Comparison of ENCODE assay signal across 8 mouse cellular contexts in genomic region chr12:71017242-71017571, GRCm38 (mm10). TPM values are rescaled to one million over a fixed set of nuclear protein-coding genes. Genes with fewer than 3 reads are reported as not detected.
DNase-seq lines count a peak whose midpoint lies in the region; ATAC-seq and TF ChIP-seq lines count a peak whose summit lies in the region.

No protein-coding gene starts in this region.

- WGBS in intestine, embryonic 15.5 days, result 8% methylated on average over 5 of the region's 5 CpGs
- 22% methylated on average over 5 of the region's 5 CpGs for WGBS in neural tube, embryonic 13.5 days

- peak overlapping the region; percentile 98 for H3K4me3 ChIP-seq in layer of hippocampus, adult 2 months
- H3K4me3 ChIP-seq in cortical plate, adult 2 months (ENCODE audit: insufficient read depth, low read length), result peak overlapping the region; percentile 51
- H3K4me3 ChIP-seq in intestine, embryonic 15.5 days (replicated peaks), result peak overlapping the region; percentile 88
- H3K4me3 ChIP-seq in neural tube, embryonic 13.5 days, result peak overlapping the region; percentile 98

- H3K4me1 ChIP-seq in cortical plate, adult 2 months (ENCODE audit: control insufficient read depth, insufficient read depth, low read length), result peaks cover 2% of the 10 kb centered on the region; the same call in 1 of the 2 replicates
- peaks cover 7% of the 10 kb centered on the region for H3K4me1 ChIP-seq in intestine, embryonic 15.5 days (replicated peaks)
- peaks cover 29% of the 10 kb centered on the region for H3K4me1 ChIP-seq in neural tube, embryonic 13.5 days (replicated peaks)

- H3K9me3 ChIP-seq in intestine, embryonic 15.5 days, result no peaks in the 10 kb centered on the region
- no peaks in the 10 kb centered on the region for H3K9me3 ChIP-seq in neural tube, embryonic 13.5 days

- no peak for DNase-seq in layer of hippocampus, adult 2 months (ENCODE audit: low spot score in 2 of 2)
- no peak for DNase-seq in layer of hippocampus, adult 8-10 months (ENCODE audit: low spot score in 2 of 2)
- DNase-seq in ovary, postnatal 14 days (ENCODE audit: low spot score), result no peak
- DNase-seq in gastrocnemius, postnatal 10 days, result no peak
- no peak for DNase-seq in adrenal gland, postnatal 36 days

- H3K27ac ChIP-seq in layer of hippocampus, adult 2 months, result peak overlapping the region; percentile 60; the same call in 1 of the 2 replicates
- H3K27ac ChIP-seq in cortical plate, adult 2 months (ENCODE audit: insufficient read depth, low read length), result no peak overlapping the region
- H3K27ac ChIP-seq in intestine, embryonic 15.5 days, result peak overlapping the region; percentile 97
- peak overlapping the region; percentile 93 for H3K27ac ChIP-seq in neural tube, embryonic 13.5 days (replicated peaks)

- TF ChIP-seq POLR2A in cortical plate, adult 2 months (IDR thresholded peaks at IDR 0.05; ENCODE audit: extremely low read depth, insufficient read depth, low read length), result no peak

- TF ChIP-seq CTCF in layer of hippocampus, adult 2 months (conservative IDR thresholded peaks at IDR 0.05), result no peak
- TF ChIP-seq CTCF in cortical plate, adult 2 months (IDR thresholded peaks at IDR 0.05; ENCODE audit: extremely low read depth, insufficient read depth, low read length), result no peak

- H3K9ac ChIP-seq in intestine, embryonic 15.5 days, result peak overlapping the region; percentile 93
- peak overlapping the region; percentile 91 for H3K9ac ChIP-seq in neural tube, embryonic 13.5 days

- no peaks in the 10 kb centered on the region for H3K27me3 ChIP-seq in intestine, embryonic 15.5 days (replicated peaks)
- H3K27me3 ChIP-seq in neural tube, embryonic 13.5 days, result no peaks in the 10 kb centered on the region

- H3K4me2 ChIP-seq in intestine, embryonic 15.5 days (replicated peaks), result peak overlapping the region; percentile 65
- H3K4me2 ChIP-seq in neural tube, embryonic 13.5 days, result peak overlapping the region; percentile 89

- no peak for ATAC-seq in intestine, embryonic 15.5 days
- no peak for ATAC-seq in neural tube, embryonic 13.5 days (ENCODE audit: low read depth)

- H3K36me3 ChIP-seq in intestine, embryonic 15.5 days, result peaks cover 10% of the 10 kb centered on the region
- peaks cover 30% of the 10 kb centered on the region for H3K36me3 ChIP-seq in neural tube, embryonic 13.5 days

RNA-seq across cellular contexts. Expression of gene Arid4a, which starts 1.4 kb away (rescaled TPM):
- 10 to 100 TPM; 37.3 to 40.2 TPM for total RNA-seq in layer of hippocampus, adult 2 months (2021)
- total RNA-seq in layer of hippocampus, adult 8-10 months (2022), result 10 to 100 TPM; 31.8 to 40.3 (median 35.7) TPM
- polyA plus RNA-seq in cortical plate, adult 2 months (2012; rRNA removed), result 17.8 and 18.4 TPM in 2 replicates
- 35.0 and 39.3 TPM in 2 replicates for polyA plus RNA-seq in intestine, embryonic 15.5 days (2015; fragmentation: Nextera tagmentation; extraction: Ambion mirVana)
- polyA plus RNA-seq in neural tube, embryonic 13.5 days (2015; fragmentation: Nextera tagmentation; extraction: Ambion mirVana), result 44.2 and 45.8 TPM in 2 replicates
- 10 to 100 TPM; 11.0 to 12.3 TPM for total RNA-seq in gastrocnemius, postnatal 10 days (2021)
- 10 to 100 TPM; 21.2 to 22.3 TPM for total RNA-seq in adrenal gland, postnatal 36 days (2021)

RNA-seq across cellular contexts. Expression of gene Psma3, which starts 42.8 kb away (rescaled TPM):
- total RNA-seq in layer of hippocampus, adult 2 months (2021), result 100 to 1,000 TPM; 193 to 200 TPM
- 100 to 1,000 TPM; 177 to 217 (median 209) TPM for total RNA-seq in layer of hippocampus, adult 8-10 months (2022)
- 175 and 184 TPM in 2 replicates for polyA plus RNA-seq in cortical plate, adult 2 months (2012; rRNA removed)
- 593 and 607 TPM in 2 replicates for polyA plus RNA-seq in intestine, embryonic 15.5 days (2015; fragmentation: Nextera tagmentation; extraction: Ambion mirVana)
- polyA plus RNA-seq in neural tube, embryonic 13.5 days (2015; fragmentation: Nextera tagmentation; extraction: Ambion mirVana), result 626 and 642 TPM in 2 replicates
- 100 to 1,000 TPM; 464 to 488 TPM for total RNA-seq in gastrocnemius, postnatal 10 days (2021)
- total RNA-seq in adrenal gland, postnatal 36 days (2021), result 100 to 1,000 TPM; 366 to 395 TPM
